Mouse (Mus musculus): ENCODE data around the gene Senp5. TPM values are rescaled to one million over a fixed set of nuclear protein-coding genes. Genes with fewer than 3 reads are reported as not detected.
A peak's percentile ranks its signal among the peaks of the same experiment; 100 is the strongest.

The Senp5 gene
- polyA plus RNA-seq, 1 experiment from 2014 or later: 7.5 TPM

DNA sequence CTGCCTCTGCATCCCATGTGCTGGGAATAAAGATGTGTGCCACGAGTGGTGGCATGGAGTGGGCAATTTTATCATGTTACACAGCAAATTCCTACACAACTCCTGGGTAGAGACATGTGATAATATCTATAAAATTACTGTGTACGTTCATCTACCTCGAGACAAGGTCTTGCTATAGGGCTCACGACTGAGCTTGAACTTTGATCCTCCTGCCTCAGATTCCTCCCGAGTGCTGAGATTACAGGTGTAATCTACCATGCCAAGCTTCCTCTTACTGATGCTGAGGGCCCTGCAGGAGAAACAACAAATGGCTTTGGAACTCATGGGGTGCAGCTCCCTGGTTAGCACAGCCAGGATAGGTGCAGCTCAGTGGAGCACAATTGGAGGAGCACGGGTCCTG, 78.7 kb downstream of the Senp5 start:
- H3K27ac ChIP-seq (ENCODE audit: low read depth, low read length): no peak overlapping the region
- no peak overlapping the region for H3K4me3 ChIP-seq (ENCODE audit: low read depth, low read length)
- H3K36me3 ChIP-seq (ENCODE audit: control insufficient read depth, insufficient read depth, low read length): no peaks in the 10 kb centered on the region
- H3K9ac ChIP-seq (ENCODE audit: low read length): no peak overlapping the region
- WGBS: 84% methylated on average over 6 of the region's 6 CpGs
- no peak overlapping the region for H3K4me2 ChIP-seq (ENCODE audit: low read length)
- H3K4me1 ChIP-seq (ENCODE audit: control insufficient read depth, insufficient read depth, low read length): no peaks in the 10 kb centered on the region
- no peak for DNase-seq (ENCODE audit: low spot score)
- no peaks in the 10 kb centered on the region for H3K9me3 ChIP-seq (replicated peaks; ENCODE audit: control insufficient read depth, low read length)
- H3K27me3 ChIP-seq (replicated peaks; ENCODE audit: control insufficient read depth, insufficient read depth, low read length): no peaks in the 10 kb centered on the region
- no peak for ATAC-seq

DNA sequence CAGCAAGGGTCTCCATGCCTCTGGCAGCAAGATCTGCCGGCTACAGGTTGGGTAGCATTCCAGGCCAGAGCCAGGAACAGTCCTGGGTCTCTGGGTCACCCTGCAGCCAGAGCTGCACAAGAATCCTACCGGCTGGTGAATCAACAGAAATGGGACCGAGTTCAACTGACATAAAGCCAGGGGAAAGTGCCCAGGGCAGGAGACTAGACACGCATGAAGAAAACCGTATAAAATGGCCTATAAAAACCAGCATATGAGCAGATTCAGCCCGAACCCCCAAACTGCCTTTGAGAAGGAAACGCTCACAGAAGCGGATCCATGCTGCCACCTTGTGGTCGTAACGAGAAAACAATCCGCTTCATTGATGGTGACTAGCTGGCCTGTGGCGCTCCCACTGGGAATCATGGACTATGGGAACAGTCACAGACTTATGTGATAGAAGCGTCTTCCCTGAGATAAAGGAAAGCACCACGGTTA, 84.8 kb downstream of the Senp5 start:
- Histone ChIP-seq H3K36me3 (ENCODE audit: control insufficient read depth, insufficient read depth, low read length) (no peaks in the 10 kb centered on the region), H3K4me3 (ENCODE audit: low read depth, low read length) (no peak overlapping the region), H3K9ac (ENCODE audit: low read length) (peak overlapping the region; percentile 42), H3K27ac (ENCODE audit: low read depth, low read length) (no peak overlapping the region), H3K4me2 (ENCODE audit: low read length) (peak overlapping the region; percentile 22; the same call in 1 of the 2 replicates), H3K9me3 (replicated peaks; ENCODE audit: control insufficient read depth, low read length) (no peaks in the 10 kb centered on the region), H3K27me3 (replicated peaks; ENCODE audit: control insufficient read depth, insufficient read depth, low read length) (no peaks in the 10 kb centered on the region), H3K4me1 (ENCODE audit: control insufficient read depth, insufficient read depth, low read length) (no peaks in the 10 kb centered on the region)
- 5% methylated on average over 14 of the region's 14 CpGs for WGBS
- peak; percentile 70 for ATAC-seq
- peak; percentile 95 for DNase-seq (ENCODE audit: low spot score)

DNA sequence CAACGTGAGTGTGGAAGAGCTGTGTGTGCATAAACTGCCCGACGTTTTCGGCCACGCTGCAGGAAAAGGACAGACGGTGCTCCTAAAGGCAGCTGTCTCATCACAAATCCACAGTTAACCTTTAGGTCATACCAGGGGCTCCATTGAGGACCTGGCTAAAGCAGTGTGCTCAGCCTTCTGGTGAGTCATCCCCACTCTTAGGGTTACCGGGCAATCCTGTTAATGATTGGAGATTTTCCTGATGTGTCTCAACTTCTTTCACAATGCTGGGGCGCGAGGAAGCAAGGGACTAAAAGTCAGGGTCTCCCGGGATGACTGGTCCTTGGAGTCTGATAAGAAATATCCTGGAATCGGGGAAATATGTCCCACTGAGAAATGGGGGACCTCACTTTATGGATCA, 85.3 kb downstream of the Senp5 start:
- WGBS: 87% methylated on average over 11 of the region's 11 CpGs
- Histone ChIP-seq H3K4me1 (ENCODE audit: control insufficient read depth, insufficient read depth, low read length) (no peaks in the 10 kb centered on the region), H3K9ac (ENCODE audit: low read length) (no peak overlapping the region), H3K27ac (ENCODE audit: low read depth, low read length) (no peak overlapping the region), H3K36me3 (ENCODE audit: control insufficient read depth, insufficient read depth, low read length) (no peaks in the 10 kb centered on the region), H3K9me3 (replicated peaks; ENCODE audit: control insufficient read depth, low read length) (no peaks in the 10 kb centered on the region), H3K27me3 (replicated peaks; ENCODE audit: control insufficient read depth, insufficient read depth, low read length) (no peaks in the 10 kb centered on the region), H3K4me2 (ENCODE audit: low read length) (no peak overlapping the region), H3K4me3 (ENCODE audit: low read depth, low read length) (no peak overlapping the region)
- ATAC-seq (no peak), DNase-seq (ENCODE audit: low spot score) (no peak)

DNA sequence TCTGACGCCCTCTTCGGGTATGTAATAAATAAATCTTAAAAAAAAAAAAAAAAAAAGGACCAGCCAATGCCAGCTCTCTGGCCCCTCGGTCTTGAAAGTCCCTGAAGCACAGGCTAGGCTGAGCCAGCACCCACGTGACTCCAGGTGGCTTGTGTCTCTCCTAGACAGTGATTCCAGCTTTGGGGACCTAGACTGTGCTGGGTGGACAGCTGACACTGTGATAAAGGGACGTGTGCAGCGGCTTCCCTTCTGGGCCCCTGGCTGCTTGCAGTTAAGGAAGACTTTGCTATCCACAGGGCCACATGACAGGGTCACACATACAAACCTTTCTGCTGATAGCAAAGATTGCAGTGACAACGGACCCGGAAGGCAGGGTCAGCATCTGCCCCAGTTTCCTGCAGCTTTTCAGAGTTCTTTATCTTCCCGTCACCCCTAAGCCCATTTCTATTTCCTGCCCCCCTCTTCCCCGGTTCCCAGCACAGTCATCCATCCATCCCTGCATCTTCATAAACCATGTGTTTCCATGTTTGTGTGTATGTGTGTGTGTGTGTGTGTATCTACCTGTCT, 92.7 kb downstream of the Senp5 start:
- 84% methylated on average over 10 of the region's 10 CpGs for WGBS
- DNase-seq (ENCODE audit: low spot score) (no peak), ATAC-seq (no peak)
- no peaks in the 10 kb centered on the region for H3K27me3 ChIP-seq (replicated peaks; ENCODE audit: control insufficient read depth, insufficient read depth, low read length)
- H3K4me1 ChIP-seq (ENCODE audit: control insufficient read depth, insufficient read depth, low read length): no peaks in the 10 kb centered on the region
- no peaks in the 10 kb centered on the region for H3K9me3 ChIP-seq (replicated peaks; ENCODE audit: control insufficient read depth, low read length)
- H3K9ac ChIP-seq (ENCODE audit: low read length): no peak overlapping the region
- no peaks in the 10 kb centered on the region for H3K36me3 ChIP-seq (ENCODE audit: control insufficient read depth, insufficient read depth, low read length)
- H3K27ac ChIP-seq (ENCODE audit: low read depth, low read length): no peak overlapping the region
- H3K4me3 ChIP-seq (ENCODE audit: low read depth, low read length): no peak overlapping the region
- no peak overlapping the region for H3K4me2 ChIP-seq (ENCODE audit: low read length)

Small RNA genes lying within 50 kb of the gene (microRNA-seq; reads per million reads assigned to microRNA genes)
- not detected for gene Gm26269

Other genes with a start within 250 kb of the Senp5 start
- 0.04 and 0.09 TPM in 2 replicates for gene Meltf, start 124.5 kb downstream of the Senp5 start, polyA plus RNA-seq (2014; fragmentation: Nextera tagmentation; extraction: Ambion mirVana)
- 0.91 and 2.2 TPM in 2 replicates for gene Pigz, start 69.4 kb downstream of the Senp5 start, polyA plus RNA-seq (2014; fragmentation: Nextera tagmentation; extraction: Ambion mirVana)
- gene 0610012G03Rik, start 54.8 kb downstream of the Senp5 start, polyA plus RNA-seq (2014; fragmentation: Nextera tagmentation; extraction: Ambion mirVana): 127 and 136 TPM in 2 replicates
- 103 and 116 TPM in 2 replicates for gene Ncbp2, start 54.8 kb downstream of the Senp5 start, polyA plus RNA-seq (2014; fragmentation: Nextera tagmentation; extraction: Ambion mirVana)
- gene Pak2, start 76.1 kb upstream of the Senp5 start, polyA plus RNA-seq (2014; fragmentation: Nextera tagmentation; extraction: Ambion mirVana): 39.3 and 45.9 TPM in 2 replicates
- gene Pigx, start 96.5 kb upstream of the Senp5 start, polyA plus RNA-seq (2014; fragmentation: Nextera tagmentation; extraction: Ambion mirVana): 141 and 159 TPM in 2 replicates
- 49.8 and 54.1 TPM in 2 replicates for gene Cep19, start 96.5 kb upstream of the Senp5 start, polyA plus RNA-seq (2014; fragmentation: Nextera tagmentation; extraction: Ambion mirVana)
- 7.9 and 10.6 TPM in 2 replicates for gene Nrros, start 162.3 kb upstream of the Senp5 start, polyA plus RNA-seq (2014; fragmentation: Nextera tagmentation; extraction: Ambion mirVana)
- not detected in 2 replicates for gene Bex6, start 176.5 kb upstream of the Senp5 start, polyA plus RNA-seq (2014; fragmentation: Nextera tagmentation; extraction: Ambion mirVana)
- 10.6 and 10.7 TPM in 2 replicates for gene Fbxo45, start 243.9 kb upstream of the Senp5 start, polyA plus RNA-seq (2014; fragmentation: Nextera tagmentation; extraction: Ambion mirVana)
- gene Wdr53, start 243.9 kb upstream of the Senp5 start, polyA plus RNA-seq (2014; fragmentation: Nextera tagmentation; extraction: Ambion mirVana): 15.8 and 16.5 TPM in 2 replicates

Measured in forebrain, embryonic 14.5 days (tissue).